Mouse (Mus musculus) heart, embryonic 16.5 days (tissue): ENCODE measurements at regions not wholly inside any gene's neighbourhood (a gene's known extent, or its start where the extent isn't known, plus 50 kb on each side); places are given as distances from the start of the nearest gene placed in this dataset.

ENCODE experiments used
- ATAC-seq: fragments of 200-750 bp; cut with Nextera tagmentation; replicated peaks from 2 replicates; pipeline ENCODE4 v1.8.0; 2017; ENCODE audit warnings: moderate number of reproducible peaks; ENCODE audit not compliant: insufficient read depth, low FRiP score; ENCODE audit errors: extremely low read depth
- H3K27ac ChIP-seq: fragments of 300-500 bp; sonication (generic); 2 replicates; pipeline ENCODE4 v1.5.1; 2014; ENCODE audit warnings: mild to moderate bottlenecking, low read length, control low read depth, moderate library complexity
- H3K27me3 ChIP-seq: fragments of 300-500 bp; sonication (generic); 2 replicates; pipeline ENCODE4 v1.6.1; 2014; ENCODE audit warnings: low read length, mixed read lengths; ENCODE audit not compliant: control insufficient read depth, insufficient read depth
- H3K36me3 ChIP-seq: fragments of 300-500 bp; sonication (generic); 2 replicates; pipeline ENCODE4 v1.6.1; 2014; ENCODE audit not compliant: control insufficient read depth, insufficient read depth
- H3K4me1 ChIP-seq: fragments of 300-500 bp; sonication (generic); 2 replicates; pipeline ENCODE4 v1.6.1; 2014; ENCODE audit warnings: low read length, mixed read lengths; ENCODE audit not compliant: control insufficient read depth, insufficient read depth
- H3K4me2 ChIP-seq: fragments of 300-500 bp; sonication (generic); 2 replicates; pipeline ENCODE4 v1.6.1; 2014; ENCODE audit warnings: low read depth, mild to moderate bottlenecking, control low read depth, low read length
- H3K4me3 ChIP-seq: fragments of 300-500 bp; sonication (generic); 2 replicates; pipeline ENCODE4 v1.5.1; 2014; ENCODE audit warnings: mild to moderate bottlenecking, control low read depth, low read length
- H3K9ac ChIP-seq: fragments of 300-500 bp; sonication (generic); 2 replicates; pipeline ENCODE4 v1.6.1; 2014; ENCODE audit warnings: low read length, control low read depth
- H3K9me3 ChIP-seq: fragments of 300-500 bp; sonication (generic); replicated peaks from 2 replicates; pipeline ENCODE4 v1.6.1; 2016; ENCODE audit warnings: low read length; ENCODE audit not compliant: control insufficient read depth
- WGBS: fragments of 180-500 bp; shearing (Covaris S2); extraction: QIAGEN DNeasy Blood & Tissue Kit; methylation state at CpG from one replicate; pipeline ENCODE4 v1.1.7; 2014; 5-methylcytosine and 5-hydroxymethylcytosine counted together

DNA sequence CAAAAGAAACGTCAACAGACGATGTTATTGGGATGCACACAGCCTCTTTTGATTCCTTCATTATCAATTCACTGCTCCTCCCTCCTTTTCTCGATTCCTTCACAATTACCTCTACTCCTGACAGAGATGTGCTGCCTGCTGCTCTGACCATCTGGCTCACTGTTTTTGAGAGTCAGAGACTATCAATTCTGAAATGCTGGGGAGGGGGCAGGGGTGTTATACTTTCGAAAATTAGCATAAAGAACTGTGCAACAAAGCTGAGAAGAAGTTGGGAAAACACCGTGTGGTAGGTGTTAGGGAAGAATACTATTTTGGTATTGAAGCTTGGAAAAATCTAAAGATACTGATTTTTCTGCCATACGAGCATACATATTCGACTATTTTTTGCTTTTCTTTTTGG lies 96.4 kb downstream of the Nedd1 start:
- Histone ChIP-seq H3K4me3 (no peak overlapping the region), H3K4me1 (no peaks in the 10 kb centered on the region), H3K27me3 (no peaks in the 10 kb centered on the region), H3K9ac (no peak overlapping the region), H3K36me3 (no peaks in the 10 kb centered on the region), H3K4me2 (no peak overlapping the region), H3K9me3 (no peaks in the 10 kb centered on the region), H3K27ac (no peak overlapping the region)
- WGBS = 75% methylated on average over 7 of the region's 7 CpGs
- no peak for ATAC-seq

DNA sequence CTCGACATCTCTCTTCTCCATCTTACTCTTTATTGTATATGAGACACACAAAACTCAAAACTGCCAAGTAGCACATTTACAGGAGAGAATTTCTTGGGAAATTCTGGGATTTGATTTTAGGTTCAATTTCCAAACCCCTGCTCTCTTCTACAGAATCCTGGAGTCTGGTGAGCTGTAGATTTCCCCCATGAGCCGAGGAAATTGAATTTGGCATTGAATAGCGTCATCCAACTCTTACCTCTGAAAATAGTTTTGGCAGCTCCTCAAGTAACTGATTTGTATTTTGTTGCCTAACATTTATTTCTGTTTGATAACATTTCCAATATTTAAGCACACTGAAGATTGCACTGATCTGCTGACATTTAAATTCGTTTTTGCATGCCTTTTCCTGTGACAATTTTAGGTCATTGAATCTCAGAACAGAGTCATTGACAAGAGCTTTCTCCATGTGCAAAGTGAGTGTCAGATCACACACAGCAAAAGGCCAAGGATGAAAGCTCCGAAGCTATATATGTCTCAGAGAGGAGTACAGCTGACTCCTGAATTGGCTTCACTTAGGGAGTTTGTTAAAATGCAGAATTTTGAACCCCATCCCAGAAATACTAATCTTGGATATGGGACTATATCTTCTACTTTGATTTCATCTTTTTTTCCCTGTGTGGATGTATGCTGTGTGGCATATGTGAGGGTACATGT lies 106.4 kb downstream of the Nedd1 start:
- Histone ChIP-seq H3K9ac (no peak overlapping the region), H3K4me2 (no peak overlapping the region), H3K27me3 (no peaks in the 10 kb centered on the region), H3K27ac (no peak overlapping the region), H3K4me1 (no peaks in the 10 kb centered on the region), H3K4me3 (no peak overlapping the region), H3K36me3 (no peaks in the 10 kb centered on the region), H3K9me3 (no peaks in the 10 kb centered on the region)
- WGBS = 67% methylated on average over 5 of the region's 5 CpGs
- no peak for ATAC-seq

DNA sequence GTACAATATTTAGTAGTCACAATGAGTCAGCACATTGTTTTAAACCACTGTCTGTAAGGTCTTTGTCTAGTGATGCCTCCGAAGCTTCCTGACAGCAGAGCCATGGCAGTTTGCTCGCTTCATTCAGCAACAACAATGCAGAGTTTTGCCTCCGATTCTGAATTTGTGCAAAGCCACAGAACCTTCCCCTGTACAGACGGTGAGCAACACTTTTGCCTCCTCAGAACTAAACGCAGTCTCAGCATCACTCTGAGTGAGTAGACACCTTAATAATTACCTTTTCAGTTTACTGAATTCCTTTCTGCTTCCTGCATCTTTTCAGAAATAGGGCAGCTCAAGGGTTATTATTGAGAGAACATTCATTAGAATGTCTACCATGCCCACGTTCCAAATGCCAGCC lies 107.9 kb downstream of the Nedd1 start:
- Histone ChIP-seq H3K9me3 (no peaks in the 10 kb centered on the region), H3K27ac (no peak overlapping the region), H3K4me3 (no peak overlapping the region), H3K27me3 (no peaks in the 10 kb centered on the region), H3K9ac (no peak overlapping the region), H3K36me3 (no peaks in the 10 kb centered on the region), H3K4me2 (no peak overlapping the region), H3K4me1 (no peaks in the 10 kb centered on the region)
- 81% methylated on average over 6 of the region's 6 CpGs for WGBS
- ATAC-seq = no peak

DNA sequence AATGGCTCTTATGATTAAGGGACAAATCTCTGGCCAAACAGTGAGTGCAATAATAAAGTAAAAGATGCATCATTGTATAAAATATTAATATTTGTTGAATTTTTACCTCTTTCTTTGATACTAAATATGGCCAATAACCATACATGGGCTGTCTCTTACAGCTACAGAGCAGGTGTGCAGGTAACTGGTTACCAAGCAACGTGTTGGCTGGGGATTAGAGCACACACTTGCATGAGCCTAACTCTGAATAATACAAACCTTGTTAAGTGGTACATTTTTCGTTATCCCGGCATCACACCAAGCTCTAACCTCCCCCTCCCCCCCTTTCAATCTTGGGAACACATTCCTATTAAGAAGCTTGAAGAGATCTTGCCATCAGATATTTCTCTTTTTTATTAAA lies 111.2 kb downstream of the Nedd1 start:
- no peaks in the 10 kb centered on the region for H3K9me3 ChIP-seq
- ATAC-seq = no peak
- H3K4me2 ChIP-seq = no peak overlapping the region
- no peak overlapping the region for H3K27ac ChIP-seq
- no peaks in the 10 kb centered on the region for H3K36me3 ChIP-seq
- H3K4me3 ChIP-seq = no peak overlapping the region
- H3K4me1 ChIP-seq = no peaks in the 10 kb centered on the region
- H3K9ac ChIP-seq = no peak overlapping the region
- H3K27me3 ChIP-seq = no peaks in the 10 kb centered on the region
- WGBS = 84% methylated on average over 3 of the region's 3 CpGs

DNA sequence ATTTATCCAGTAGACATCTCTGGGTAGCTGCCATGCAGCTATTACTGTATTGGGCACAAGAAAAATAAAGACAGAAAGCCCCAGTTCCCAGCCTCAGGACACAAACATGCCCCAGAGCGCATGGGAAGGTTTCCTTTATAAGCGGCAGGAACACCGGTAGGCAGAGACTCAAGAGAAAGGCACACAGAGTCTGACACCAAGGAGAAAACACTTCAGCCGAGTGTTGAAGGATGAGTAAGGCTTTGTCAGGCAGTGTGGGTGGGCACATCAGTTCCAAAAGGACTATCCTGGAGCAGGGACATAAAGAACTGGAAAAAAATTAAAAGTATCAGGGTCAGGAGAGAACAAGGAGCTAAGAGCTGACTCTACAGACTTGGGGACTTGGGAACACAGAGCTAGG lies 115.5 kb downstream of the Nedd1 start:
- ATAC-seq = no peak
- 52% methylated on average over 4 of the region's 4 CpGs for WGBS
- Histone ChIP-seq H3K27me3 (no peaks in the 10 kb centered on the region), H3K9me3 (no peaks in the 10 kb centered on the region), H3K9ac (no peak overlapping the region), H3K4me3 (no peak overlapping the region), H3K27ac (no peak overlapping the region), H3K4me2 (no peak overlapping the region), H3K36me3 (no peaks in the 10 kb centered on the region), H3K4me1 (no peaks in the 10 kb centered on the region)

DNA sequence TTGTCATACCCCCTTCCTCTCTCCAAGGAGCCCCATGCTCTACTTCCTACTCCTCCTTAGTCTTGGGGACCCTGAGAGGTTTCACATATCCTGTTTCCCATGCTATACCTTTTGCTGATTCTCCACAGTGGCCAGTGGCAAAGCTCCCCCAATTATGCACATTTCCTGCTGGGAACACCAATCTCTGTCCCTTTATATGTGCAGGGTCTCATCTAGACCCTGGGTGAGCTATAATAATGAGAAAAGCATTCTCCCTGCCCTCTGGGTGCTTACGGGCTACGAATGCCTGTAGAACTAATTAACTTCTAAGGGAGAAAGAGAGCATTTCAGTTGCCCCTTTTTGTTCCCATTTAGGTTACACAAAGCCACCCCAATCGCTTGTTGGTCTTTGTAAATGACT lies 116.6 kb downstream of the Nedd1 start:
- Histone ChIP-seq H3K4me1 (no peaks in the 10 kb centered on the region), H3K9ac (no peak overlapping the region), H3K27me3 (no peaks in the 10 kb centered on the region), H3K4me2 (no peak overlapping the region), H3K9me3 (no peaks in the 10 kb centered on the region), H3K4me3 (no peak overlapping the region), H3K27ac (no peak overlapping the region), H3K36me3 (no peaks in the 10 kb centered on the region)
- WGBS = 79% methylated on average over 3 of the region's 3 CpGs
- no peak for ATAC-seq

DNA sequence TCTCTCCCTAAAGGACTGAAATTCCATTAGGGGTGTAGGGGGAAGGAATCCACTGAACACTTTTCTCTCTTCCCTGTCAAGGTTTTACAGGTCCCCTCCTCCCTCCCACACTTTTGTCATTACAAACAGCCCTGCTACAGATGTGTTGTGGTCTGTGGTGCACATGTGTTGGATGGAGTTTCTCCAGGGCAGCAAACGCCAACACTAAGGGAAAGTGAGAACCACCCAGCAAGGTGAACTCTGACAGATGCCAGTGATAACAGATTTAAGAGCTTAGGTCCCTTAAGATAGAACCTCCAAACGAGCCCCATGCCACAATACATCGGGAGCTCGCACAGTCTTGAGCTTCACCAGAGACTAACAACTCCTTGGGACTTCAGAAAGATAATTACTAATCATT lies 122.1 kb downstream of the Nedd1 start:
- no peak for ATAC-seq
- Histone ChIP-seq H3K9me3 (no peaks in the 10 kb centered on the region), H3K36me3 (no peaks in the 10 kb centered on the region), H3K4me1 (no peaks in the 10 kb centered on the region), H3K4me2 (no peak overlapping the region), H3K27me3 (no peaks in the 10 kb centered on the region), H3K27ac (no peak overlapping the region), H3K9ac (no peak overlapping the region), H3K4me3 (no peak overlapping the region)
- WGBS = 51% methylated on average over 4 of the region's 4 CpGs

DNA sequence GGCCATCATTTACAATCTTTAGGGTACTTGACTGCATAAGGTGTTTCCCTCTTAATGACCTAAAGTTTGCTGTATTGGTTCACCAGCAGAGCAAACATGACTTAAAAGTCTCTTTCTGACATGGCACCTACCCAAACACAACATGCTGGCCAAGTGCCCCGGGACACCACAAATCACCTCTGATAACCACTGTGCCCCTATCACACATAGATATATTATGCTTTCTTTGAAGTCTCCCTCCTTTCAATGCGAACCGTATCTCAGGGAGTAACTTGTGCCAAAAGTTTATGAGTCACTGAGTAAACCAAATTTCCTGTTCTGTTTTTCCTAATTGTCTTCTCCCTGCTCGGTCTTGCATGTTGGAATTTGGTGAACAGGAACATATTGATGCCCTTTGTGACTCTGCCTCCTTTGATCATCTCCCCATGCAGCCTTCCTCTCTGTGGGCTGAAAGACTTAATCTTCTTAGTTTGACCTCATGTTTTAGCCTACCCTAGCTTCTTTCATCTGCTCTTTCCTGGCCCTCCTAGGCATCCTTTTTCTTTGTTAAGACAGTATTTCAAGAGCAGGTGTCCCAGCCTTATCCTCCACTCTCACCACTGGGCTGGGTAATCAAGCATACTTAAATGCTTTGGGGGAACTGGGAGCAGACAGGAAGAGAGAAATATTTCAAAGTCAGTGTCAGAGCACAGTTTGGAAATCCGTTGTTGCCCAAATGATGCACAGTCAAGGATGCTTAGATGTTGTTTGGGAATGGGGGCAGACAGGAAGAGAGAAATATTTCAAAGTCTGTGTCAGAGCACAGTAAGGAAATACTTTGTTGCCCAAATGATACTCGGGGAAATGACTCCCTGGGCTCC lies 126.5 kb downstream of the Nedd1 start:
- no peak for ATAC-seq
- Histone ChIP-seq H3K9ac (no peak overlapping the region), H3K4me1 (no peaks in the 10 kb centered on the region), H3K9me3 (no peaks in the 10 kb centered on the region), H3K36me3 (no peaks in the 10 kb centered on the region), H3K27me3 (no peaks in the 10 kb centered on the region), H3K27ac (no peak overlapping the region), H3K4me2 (no peak overlapping the region), H3K4me3 (no peak overlapping the region)
- 34% methylated on average over 6 of the region's 6 CpGs for WGBS

DNA sequence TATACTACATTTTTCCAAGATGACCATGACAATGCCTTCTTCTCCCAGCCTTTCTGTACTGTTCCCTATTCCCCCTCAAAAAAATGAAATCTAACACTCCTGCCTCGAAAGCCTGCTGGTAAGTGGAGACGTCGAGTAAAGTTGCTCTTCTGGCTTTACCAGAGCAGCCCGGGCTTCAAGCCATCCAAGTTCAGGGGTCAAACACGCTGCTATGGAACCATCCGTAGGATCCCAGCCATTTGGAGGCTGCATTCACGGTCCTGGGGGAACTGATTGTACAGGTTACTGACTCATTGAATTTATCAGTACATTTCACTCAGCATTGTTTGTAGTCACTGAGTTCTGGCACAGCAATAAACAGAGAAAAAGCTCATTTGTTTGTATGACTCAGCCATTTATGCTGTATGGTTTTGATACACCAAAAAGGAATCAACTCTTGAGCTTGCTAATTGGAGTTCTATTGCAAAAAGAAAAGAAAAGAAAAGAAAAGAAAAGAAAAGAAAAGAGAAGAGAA lies 128.2 kb downstream of the Nedd1 start:
- no peak overlapping the region for H3K4me3 ChIP-seq
- WGBS = 57% methylated on average over 7 of the region's 7 CpGs
- H3K9ac ChIP-seq = no peak overlapping the region
- no peaks in the 10 kb centered on the region for H3K4me1 ChIP-seq
- H3K9me3 ChIP-seq = no peaks in the 10 kb centered on the region
- no peak for ATAC-seq
- H3K27ac ChIP-seq = no peak overlapping the region
- no peaks in the 10 kb centered on the region for H3K36me3 ChIP-seq
- no peak overlapping the region for H3K4me2 ChIP-seq
- no peaks in the 10 kb centered on the region for H3K27me3 ChIP-seq
